Mouse (Mus musculus): ENCODE measurements around the gene Ptpn13. TPM values are rescaled to one million over a fixed set of nuclear protein-coding genes. Genes with fewer than 3 reads are reported as not detected.

Ptpn13 gene
- total and polyA plus RNA-seq, 3 experiments: 15.1 to 43.6 (median 15.5) TPM

GRCm38 (mm10) chr5:103423305-103423926, 1.6 kb upstream of the Ptpn13 start (continued):
- TF ChIP-seq MAFK (IDR thresholded peaks at IDR 0.05; ENCODE audit: borderline replicate concordance, low read depth, low read length): no peak
- TF ChIP-seq NRF1 (IDR thresholded peaks at IDR 0.05; ENCODE audit: insufficient read depth, low read depth, low read length, poor library complexity, severe bottlenecking): no peak
- TF ChIP-seq RAD21 (IDR thresholded peaks at IDR 0.05; ENCODE audit: low read depth, low read length): no peak
- peak; percentile 63 for TF ChIP-seq MXI1 (IDR thresholded peaks at IDR 0.05; ENCODE audit: low read depth, low read length)
- no peak for TF ChIP-seq TAL1 (IDR thresholded peaks at IDR 0.05; ENCODE audit: low read length)
- no peak for TF ChIP-seq E2F4 (IDR thresholded peaks at IDR 0.05; ENCODE audit: borderline replicate concordance, low read depth, low read length)
- TF ChIP-seq NELFE (IDR thresholded peaks at IDR 0.05; ENCODE audit: low read depth, low read length): 0 out of 2 replicates have a peak, but pooled peaks have one; percentile 49

GRCm38 (mm10) chr5:103423927-103424315, 1.1 kb upstream of the Ptpn13 start:
- Histone ChIP-seq H3K27ac (ENCODE audit: control insufficient read depth, low read depth, low read length) (peak overlapping the region; percentile 85), H3K4me1 (ENCODE audit: control insufficient read depth in 1 of 2, insufficient read depth in 2 of 2, low read length in 2 of 2) (peaks cover 20% of the 10 kb centered on the region in 2 experiments), H3K9ac (ENCODE audit: control insufficient read depth, low read depth, low read length, poor library complexity, severe bottlenecking) (peak overlapping the region; percentile 63), H3K27me3 (ENCODE audit: control insufficient read depth in 1 of 2, insufficient read depth in 2 of 2, low read length in 2 of 2) (no peaks in the 10 kb centered on the region), H3K36me3 (ENCODE audit: control insufficient read depth in 1 of 2, insufficient read depth in 2 of 2, low read length in 2 of 2) (peaks cover 0 to 28% of the 10 kb centered on the region in 2 experiments; a peak in 2 of 4 replicates), H3K4me3 (ENCODE audit: control insufficient read depth in 1 of 2, insufficient read depth in 1 of 2, low read depth in 2 of 2, low read length in 2 of 2) (peak overlapping the region; percentile 59 to 73), H3K79me2 (ENCODE audit: control insufficient read depth, insufficient read depth, low read length, poor library complexity) (peaks cover 3% of the 10 kb centered on the region; the same call in 1 of the 2 replicates), H3K9me3 (replicated peaks; ENCODE audit: insufficient read depth, low read length) (no peaks in the 10 kb centered on the region)
- DNase-seq (ENCODE audit: low read depth, low spot score): no peak
- TF ChIP-seq KAT2A (conservative IDR thresholded peaks at IDR 0.05; ENCODE audit: low read depth, low read length): no peak
- TF ChIP-seq MAX (IDR thresholded peaks at IDR 0.05; ENCODE audit: low read length): no peak
- TF ChIP-seq MYB (IDR thresholded peaks at IDR 0.05; ENCODE audit: low read depth, low read length): no peak
- no peak for TF ChIP-seq ELF1 (IDR thresholded peaks at IDR 0.05; ENCODE audit: low read depth, low read length)
- no peak for TF ChIP-seq POLR2AphosphoS2 (IDR thresholded peaks at IDR 0.05; ENCODE audit: low read length)
- TF ChIP-seq POLR2A (IDR thresholded peaks at IDR 0.05; ENCODE audit: control insufficient read depth in 1 of 2, insufficient read depth in 1 of 2, low read depth in 1 of 2, low read length in 2 of 2, poor library complexity in 1 of 2): no peak
- no peak for TF ChIP-seq UBTF (IDR thresholded peaks at IDR 0.05; ENCODE audit: borderline replicate concordance, insufficient read depth, low read depth, low read length)
- no peak for TF ChIP-seq GABPA (IDR thresholded peaks at IDR 0.05; ENCODE audit: low read depth, low read length)
- TF ChIP-seq ZMIZ1 (IDR thresholded peaks at IDR 0.05; ENCODE audit: low read depth, low read length): no peak
- no peak for TF ChIP-seq ZKSCAN1 (IDR thresholded peaks at IDR 0.05; ENCODE audit: low read depth, low read length)
- TF ChIP-seq MEF2A (IDR thresholded peaks at IDR 0.05; ENCODE audit: extremely low read depth, insufficient replicate concordance, low read depth, low read length, poor library complexity, severe bottlenecking): no peak
- TF ChIP-seq MAFK (IDR thresholded peaks at IDR 0.05; ENCODE audit: borderline replicate concordance, low read depth, low read length): no peak
- no peak for TF ChIP-seq EP300 (IDR thresholded peaks at IDR 0.05; ENCODE audit: low read depth in 1 of 2, low read length in 2 of 2)
- no peak for TF ChIP-seq ZC3H11A (IDR thresholded peaks at IDR 0.05; ENCODE audit: low read depth, low read length)
- no peak for TF ChIP-seq E2F4 (IDR thresholded peaks at IDR 0.05; ENCODE audit: borderline replicate concordance, low read depth, low read length)
- no peak for TF ChIP-seq NRF1 (IDR thresholded peaks at IDR 0.05; ENCODE audit: insufficient read depth, low read depth, low read length, poor library complexity, severe bottlenecking)
- no peak for TF ChIP-seq CHD2 (IDR thresholded peaks at IDR 0.05; ENCODE audit: low read length)

All from MEL (cell line).